Mouse (Mus musculus) bone marrow, adult 2 months (tissue): ENCODE results near the gene Cltb.

Experiments
- CTCF ChIP-seq: fragments of 200-500 bp; IDR thresholded peaks from 2 replicates; pipeline ENCODE4 v1.5.1; 2011; ENCODE audit warnings: low read length, control low read depth; ENCODE audit not compliant: control insufficient read depth, insufficient read depth
- POLR2A ChIP-seq: fragments of 200-500 bp; IDR thresholded peaks from 2 replicates; pipeline ENCODE4 v1.6.1; 2011; ENCODE audit warnings: low read depth, mild to moderate bottlenecking, control low read depth, low read length, borderline replicate concordance; ENCODE audit not compliant: control insufficient read depth

DNA sequence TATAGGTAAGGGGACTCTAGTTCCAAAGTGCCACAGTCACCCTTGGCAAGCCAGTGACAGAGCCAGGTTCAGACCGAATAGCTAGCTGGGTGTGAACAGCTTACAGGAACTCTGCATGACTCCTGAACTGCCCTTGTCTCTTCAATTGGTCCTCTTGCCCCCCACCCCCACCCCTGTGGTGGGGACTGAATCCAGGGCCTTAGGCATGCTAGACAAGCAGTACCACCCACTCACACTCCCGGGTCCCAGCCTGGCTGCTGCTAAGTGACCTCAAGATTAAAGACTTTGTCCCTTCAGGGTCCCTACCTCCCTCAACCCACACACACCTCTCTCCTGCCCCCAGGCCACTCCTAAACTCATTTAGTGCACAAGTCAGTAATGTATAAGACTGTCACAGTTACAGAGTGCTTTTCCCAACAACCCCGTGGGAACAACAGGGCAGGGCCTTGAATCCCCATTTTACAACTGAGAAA, 8.5 kb downstream of the Cltb start:
- no peak for TF ChIP-seq POLR2A
- no peak for TF ChIP-seq CTCF
